Comparison of ENCODE assay signal across 8 mouse cellular contexts in the genomic region with DNA sequence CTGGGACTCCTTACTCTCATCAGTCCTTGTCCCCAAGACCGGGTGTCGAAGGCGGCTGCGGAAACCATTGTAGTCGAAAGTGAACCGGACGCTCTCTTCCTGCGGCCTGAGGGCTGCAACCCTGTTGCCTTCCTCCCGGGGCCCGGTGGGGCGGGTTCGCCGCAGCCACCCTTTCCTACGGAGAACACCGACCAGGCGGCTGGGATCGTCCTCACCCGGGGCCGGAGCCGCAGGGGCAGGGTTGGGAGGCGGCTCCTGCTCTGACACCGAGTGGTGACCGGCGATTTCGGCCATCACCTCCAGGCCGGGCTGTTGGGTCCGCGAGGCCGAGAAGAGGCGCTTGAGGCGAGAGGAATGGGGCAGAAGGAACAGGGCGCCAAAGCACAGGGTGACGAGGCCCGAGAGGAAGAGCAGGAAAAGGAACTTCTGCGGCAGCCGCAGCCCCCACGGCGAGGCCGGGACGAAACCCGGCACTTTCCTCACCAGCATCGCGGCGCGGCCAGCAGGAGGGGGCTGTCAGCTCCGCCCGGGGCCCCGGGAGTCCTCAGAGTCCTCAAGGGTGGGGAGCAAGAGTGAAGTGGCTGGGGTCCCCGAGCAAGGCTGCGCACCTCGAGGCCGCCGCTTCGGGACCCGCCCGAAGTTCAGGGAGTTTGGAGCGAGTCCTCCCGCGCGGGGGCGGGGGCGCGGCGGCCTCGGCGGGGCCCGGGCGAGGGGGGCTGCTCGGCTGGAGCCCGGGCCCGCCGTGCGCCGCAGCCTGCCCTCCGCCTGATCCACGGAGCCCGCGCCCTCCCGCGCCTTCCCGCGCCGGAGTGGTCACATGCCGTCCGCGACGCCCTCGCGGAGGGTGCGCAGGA. TPM values are rescaled to one million over a fixed set of nuclear protein-coding genes. Genes with fewer than 3 reads are reported as not detected.
DNase-seq lines count a peak whose midpoint lies in the region; ATAC-seq and TF ChIP-seq lines count a peak whose summit lies in the region.

No protein-coding gene starts in this region.

- TF ChIP-seq CTCF in lung, postnatal 0 days (IDR thresholded peaks at IDR 0.05), result no peak; the same call in none of the 2 replicates

- under 1% methylated on average over 80 of the region's 90 CpGs for WGBS in kidney, embryonic 14.5 days
- 2% methylated on average over 51 of the region's 90 CpGs for WGBS in lung, postnatal 0 days

- ATAC-seq in kidney, embryonic 14.5 days (ENCODE audit: low FRiP score, low TSS enrichment), result peak; percentile 18; the same call in 1 of the 2 replicates
- ATAC-seq in lung, postnatal 0 days, result peak; percentile 16

- no peak for TF ChIP-seq EP300 in lung, postnatal 0 days (IDR thresholded peaks at IDR 0.05)

- no peak overlapping the region for H3K27ac ChIP-seq in kidney, embryonic 14.5 days (ENCODE audit: low read depth, low read length)
- peak overlapping the region; percentile 59 for H3K27ac ChIP-seq in lung, postnatal 0 days (ENCODE audit: low read length)

- H3K9ac ChIP-seq in kidney, embryonic 14.5 days (ENCODE audit: low read depth, low read length), result peak overlapping the region; percentile 70
- peak overlapping the region; percentile 54 for H3K9ac ChIP-seq in lung, postnatal 0 days (replicated peaks; ENCODE audit: low read depth)

- H3K9me3 ChIP-seq in kidney, embryonic 14.5 days (ENCODE audit: control insufficient read depth, low read length), result no peaks in the 10 kb centered on the region
- H3K9me3 ChIP-seq in lung, postnatal 0 days (ENCODE audit: low read length), result no peaks in the 10 kb centered on the region

- H3K4me1 ChIP-seq in kidney, embryonic 14.5 days (ENCODE audit: control insufficient read depth, insufficient read depth, low read length), result peaks cover 17% of the 10 kb centered on the region; the same call in 1 of the 2 replicates
- peaks cover 12% of the 10 kb centered on the region for H3K4me1 ChIP-seq in lung, postnatal 0 days (ENCODE audit: insufficient read depth, low read depth, low read length)

- H3K4me2 ChIP-seq in kidney, embryonic 14.5 days (replicated peaks; ENCODE audit: low read depth, low read length), result peak overlapping the region; percentile 96
- peak overlapping the region; percentile 99 for H3K4me2 ChIP-seq in lung, postnatal 0 days (replicated peaks; ENCODE audit: low read depth, low read length)

- H3K36me3 ChIP-seq in kidney, embryonic 14.5 days (ENCODE audit: control insufficient read depth, insufficient read depth, low read length), result no peaks in the 10 kb centered on the region
- no peaks in the 10 kb centered on the region for H3K36me3 ChIP-seq in lung, postnatal 0 days (ENCODE audit: insufficient read depth, low read length)

- 0 out of 2 replicates have a peak, but pooled peaks cover 2% of the 10 kb centered on the region for H3K27me3 ChIP-seq in kidney, embryonic 14.5 days (ENCODE audit: control insufficient read depth, insufficient read depth, low read length)
- no peaks in the 10 kb centered on the region; the same call in 1 of the 2 replicates for H3K27me3 ChIP-seq in lung, postnatal 0 days (replicated peaks; ENCODE audit: insufficient read depth, low read length)

- peak overlapping the region; percentile 51 for H3K4me3 ChIP-seq in kidney, embryonic 14.5 days (ENCODE audit: low read length)
- H3K4me3 ChIP-seq in lung, postnatal 0 days (ENCODE audit: low read depth, low read length), result peak overlapping the region; percentile 56

- peak; percentile 32 for DNase-seq in ovary, postnatal 10 days (ENCODE audit: low spot score)
- DNase-seq in ovary, adult 18-20 months (ENCODE audit: low spot score), result no peak
- DNase-seq in embryo, embryonic 9.5 days (ENCODE audit: extremely low spot score), result peak; percentile 64
- peak; percentile 52 to 71 for DNase-seq in heart, adult 9 months (ENCODE audit: low spot score in 2 of 2)
- peak; percentile 35 for DNase-seq in lung, postnatal 0 days (ENCODE audit: low spot score)
- peak; percentile 29 for DNase-seq in retina, embryonic 14.5 days (ENCODE audit: low spot score)
- peak; percentile 26 for DNase-seq in yolk sac, embryonic 10.5 days (ENCODE audit: low spot score)

RNA-seq across cellular contexts. Expression of a gene that starts 0.9 kb away (rescaled TPM):
- 3.8 and 5.3 TPM in 2 replicates for polyA plus RNA-seq in kidney, embryonic 14.5 days (2014; fragmentation: Nextera tagmentation; extraction: Ambion mirVana)
- 2.9 and 3.0 TPM in 2 replicates for polyA plus RNA-seq in lung, postnatal 0 days (2015; fragmentation: Nextera tagmentation; extraction: Ambion mirVana)
